Mouse (Mus musculus): ENCODE data around the gene Klrg1. TPM values are rescaled to one million over a fixed set of nuclear protein-coding genes. Genes with fewer than 3 reads are reported as not detected.

The Klrg1 gene
- polyA plus RNA-seq, 1 experiment from 2014 or later, result not detected

GRCm38 (mm10) chr6:122304790-122305555, 22.3 kb upstream of the Klrg1 start:
- 77% methylated on average over 12 of the region's 12 CpGs for WGBS
- Histone ChIP-seq H3K27me3 (ENCODE audit: control insufficient read depth, insufficient read depth, low read length) (no peaks in the 10 kb centered on the region), H3K9ac (ENCODE audit: low read length) (no peak overlapping the region), H3K4me3 (ENCODE audit: low read length) (no peak overlapping the region), H3K4me2 (ENCODE audit: low read depth, low read length) (no peak overlapping the region), H3K36me3 (ENCODE audit: control insufficient read depth, insufficient read depth) (no peaks in the 10 kb centered on the region), H3K27ac (ENCODE audit: low read length) (no peak overlapping the region), H3K4me1 (ENCODE audit: control insufficient read depth, insufficient read depth, low read length) (peaks cover 8% of the 10 kb centered on the region), H3K9me3 (replicated peaks; ENCODE audit: control insufficient read depth, low read length) (no peaks in the 10 kb centered on the region)
- ATAC-seq (replicated peaks; ENCODE audit: extremely low read depth, insufficient read depth, low FRiP score), result no peak

GRCm38 (mm10) chr6:122304355-122304754, 21.7 kb upstream of the Klrg1 start:
- H3K4me1 ChIP-seq (ENCODE audit: control insufficient read depth, insufficient read depth, low read length), result peaks cover 3% of the 10 kb centered on the region; the same call in 1 of the 2 replicates
- H3K9me3 ChIP-seq (replicated peaks; ENCODE audit: control insufficient read depth, low read length), result no peaks in the 10 kb centered on the region
- H3K4me3 ChIP-seq (ENCODE audit: low read length), result no peak overlapping the region
- H3K9ac ChIP-seq (ENCODE audit: low read length), result no peak overlapping the region
- no peaks in the 10 kb centered on the region for H3K27me3 ChIP-seq (ENCODE audit: control insufficient read depth, insufficient read depth, low read length)
- no peaks in the 10 kb centered on the region for H3K36me3 ChIP-seq (ENCODE audit: control insufficient read depth, insufficient read depth)
- no peak for ATAC-seq (replicated peaks; ENCODE audit: extremely low read depth, insufficient read depth, low FRiP score)
- H3K27ac ChIP-seq (ENCODE audit: low read length), result no peak overlapping the region
- 26% methylated on average over 6 of the region's 6 CpGs for WGBS
- no peak overlapping the region for H3K4me2 ChIP-seq (ENCODE audit: low read depth, low read length)

DNA sequence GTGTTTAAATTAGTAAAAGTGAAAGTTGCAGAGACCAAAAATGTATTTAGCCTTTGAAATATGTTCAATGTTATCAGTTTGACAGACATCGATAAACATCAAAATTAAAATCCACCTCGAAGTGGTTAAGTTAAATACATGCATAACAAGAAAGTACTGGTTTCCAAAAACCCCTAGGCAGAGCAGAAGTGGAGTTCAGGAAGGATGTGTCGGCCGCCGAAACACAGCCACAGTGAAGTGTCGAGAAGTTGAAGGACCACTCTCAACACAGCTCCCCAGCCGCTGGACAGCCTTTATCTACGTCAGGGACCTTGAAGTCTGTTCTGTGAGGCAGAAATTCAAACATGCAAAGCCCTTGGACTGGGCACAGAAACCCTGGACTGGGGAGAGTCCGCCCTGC, 20.8 kb upstream of the Klrg1 start:
- Histone ChIP-seq H3K4me3 (ENCODE audit: low read length) (0 out of 2 replicates have a peak overlapping the region, but pooled peaks have one; percentile 4), H3K36me3 (ENCODE audit: control insufficient read depth, insufficient read depth) (no peaks in the 10 kb centered on the region), H3K27ac (ENCODE audit: low read length) (no peak overlapping the region), H3K9me3 (replicated peaks; ENCODE audit: control insufficient read depth, low read length) (no peaks in the 10 kb centered on the region), H3K9ac (ENCODE audit: low read length) (peak overlapping the region; percentile 10; the same call in 1 of the 2 replicates), H3K27me3 (ENCODE audit: control insufficient read depth, insufficient read depth, low read length) (no peaks in the 10 kb centered on the region), H3K4me2 (ENCODE audit: low read depth, low read length) (peak overlapping the region; percentile 45), H3K4me1 (ENCODE audit: control insufficient read depth, insufficient read depth, low read length) (peaks cover 3% of the 10 kb centered on the region; the same call in 1 of the 2 replicates)
- WGBS, result 41% methylated on average over 9 of the region's 9 CpGs
- no peak for ATAC-seq (replicated peaks; ENCODE audit: extremely low read depth, insufficient read depth, low FRiP score)

GRCm38 (mm10) chr6:122302661-122303060, 20.0 kb upstream of the Klrg1 start:
- Histone ChIP-seq H3K27me3 (ENCODE audit: control insufficient read depth, insufficient read depth, low read length) (no peaks in the 10 kb centered on the region), H3K9ac (ENCODE audit: low read length) (no peak overlapping the region), H3K4me3 (ENCODE audit: low read length) (no peak overlapping the region), H3K4me1 (ENCODE audit: control insufficient read depth, insufficient read depth, low read length) (no peaks in the 10 kb centered on the region), H3K4me2 (ENCODE audit: low read depth, low read length) (no peak overlapping the region), H3K27ac (ENCODE audit: low read length) (no peak overlapping the region), H3K36me3 (ENCODE audit: control insufficient read depth, insufficient read depth) (no peaks in the 10 kb centered on the region), H3K9me3 (replicated peaks; ENCODE audit: control insufficient read depth, low read length) (no peaks in the 10 kb centered on the region)
- no peak for ATAC-seq (replicated peaks; ENCODE audit: extremely low read depth, insufficient read depth, low FRiP score)
- WGBS, result 79% methylated on average over 4 of the region's 4 CpGs

DNA sequence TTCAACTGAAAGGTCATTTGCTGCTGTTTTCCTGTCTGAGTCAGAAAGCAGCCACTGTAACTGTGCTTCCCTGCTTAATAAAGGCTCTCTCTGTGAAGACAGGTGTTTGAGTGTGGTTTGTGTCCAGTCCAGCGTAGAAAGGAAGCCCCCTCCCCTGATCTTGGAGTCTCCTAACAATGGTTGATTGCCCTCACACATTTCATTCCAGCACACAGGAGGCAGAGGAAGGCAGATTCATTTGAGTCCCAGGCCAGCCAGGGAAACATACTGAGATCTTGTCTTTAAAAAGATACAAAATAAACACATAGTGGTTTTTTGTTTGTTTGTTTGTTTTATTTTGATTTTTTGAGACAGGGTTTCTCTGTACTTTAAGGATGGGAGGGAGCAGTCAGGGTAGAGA, 19.4 kb upstream of the Klrg1 start:
- no peak for ATAC-seq (replicated peaks; ENCODE audit: extremely low read depth, insufficient read depth, low FRiP score)
- Histone ChIP-seq H3K4me3 (ENCODE audit: low read length) (no peak overlapping the region), H3K4me2 (ENCODE audit: low read depth, low read length) (no peak overlapping the region), H3K27ac (ENCODE audit: low read length) (no peak overlapping the region), H3K9ac (ENCODE audit: low read length) (no peak overlapping the region), H3K4me1 (ENCODE audit: control insufficient read depth, insufficient read depth, low read length) (peaks cover under 1% of the 10 kb centered on the region; the same call in 1 of the 2 replicates), H3K27me3 (ENCODE audit: control insufficient read depth, insufficient read depth, low read length) (no peaks in the 10 kb centered on the region), H3K9me3 (replicated peaks; ENCODE audit: control insufficient read depth, low read length) (no peaks in the 10 kb centered on the region), H3K36me3 (ENCODE audit: control insufficient read depth, insufficient read depth) (no peaks in the 10 kb centered on the region)
- WGBS, result 81% methylated on average over 1 of the region's 1 CpGs

DNA sequence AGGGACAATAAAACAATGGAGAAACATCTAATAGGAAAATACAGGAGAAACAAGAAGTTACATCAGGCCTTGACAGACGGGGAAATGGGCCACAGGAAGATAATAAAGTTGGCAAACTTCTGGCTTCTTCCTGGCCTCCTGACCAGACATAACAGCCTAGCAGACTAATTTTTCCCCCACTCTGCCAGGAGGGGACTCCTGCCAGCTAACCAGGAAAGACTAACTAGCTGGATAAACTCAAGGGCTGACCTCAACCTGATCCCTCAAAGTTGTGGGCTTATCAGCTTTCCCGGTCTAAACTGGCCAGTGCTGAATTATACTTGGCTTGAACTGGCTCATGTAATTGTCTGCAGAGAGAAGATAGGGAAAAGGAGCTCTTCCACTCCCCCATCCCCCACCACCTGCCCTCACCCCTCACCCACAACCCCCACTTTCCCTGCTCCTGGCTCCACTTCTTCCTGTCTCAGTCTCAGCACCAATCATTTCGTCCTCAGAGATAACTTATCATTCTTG, 17.0 kb upstream of the Klrg1 start:
- H3K27me3 ChIP-seq (ENCODE audit: control insufficient read depth, insufficient read depth, low read length), result no peaks in the 10 kb centered on the region

DNA sequence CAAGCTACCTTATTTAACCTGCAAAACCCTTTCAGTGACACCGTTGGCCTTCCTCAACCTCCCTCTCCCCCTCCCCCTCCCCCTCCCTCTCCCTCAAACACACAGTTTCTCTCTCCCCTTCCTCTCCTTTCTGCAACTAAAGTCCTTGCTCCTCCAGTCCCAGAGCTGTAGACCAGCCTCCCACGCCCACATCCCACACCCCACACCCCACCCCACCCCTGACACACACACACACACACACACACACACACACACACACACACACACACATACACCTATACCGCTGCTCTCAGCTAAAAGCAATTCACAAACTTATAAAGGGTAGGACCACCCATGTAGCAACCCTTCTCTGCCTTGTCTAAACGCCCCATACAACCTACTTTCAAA, 15.5 kb upstream of the Klrg1 start:
- WGBS, result 44% methylated on average over 4 of the region's 4 CpGs
- H3K4me1 ChIP-seq (ENCODE audit: control insufficient read depth, insufficient read depth, low read length), result peaks cover 4% of the 10 kb centered on the region; the same call in 1 of the 2 replicates
- no peak overlapping the region for H3K4me3 ChIP-seq (ENCODE audit: low read length)
- H3K4me2 ChIP-seq (ENCODE audit: low read depth, low read length), result no peak overlapping the region; the same call in 1 of the 2 replicates
- H3K36me3 ChIP-seq (ENCODE audit: control insufficient read depth, insufficient read depth), result no peaks in the 10 kb centered on the region
- H3K27me3 ChIP-seq (ENCODE audit: control insufficient read depth, insufficient read depth, low read length), result no peaks in the 10 kb centered on the region
- H3K9ac ChIP-seq (ENCODE audit: low read length), result no peak overlapping the region
- no peak overlapping the region for H3K27ac ChIP-seq (ENCODE audit: low read length)
- ATAC-seq (replicated peaks; ENCODE audit: extremely low read depth, insufficient read depth, low FRiP score), result no peak
- no peaks in the 10 kb centered on the region for H3K9me3 ChIP-seq (replicated peaks; ENCODE audit: control insufficient read depth, low read length)

More for the DNA sequence above, 17.0 kb upstream of the Klrg1 start:
- H3K36me3 ChIP-seq (ENCODE audit: control insufficient read depth, insufficient read depth), result no peaks in the 10 kb centered on the region
- H3K9ac ChIP-seq (ENCODE audit: low read length), result no peak overlapping the region
- no peak overlapping the region for H3K4me3 ChIP-seq (ENCODE audit: low read length)
- no peaks in the 10 kb centered on the region for H3K9me3 ChIP-seq (replicated peaks; ENCODE audit: control insufficient read depth, low read length)
- H3K4me1 ChIP-seq (ENCODE audit: control insufficient read depth, insufficient read depth, low read length), result peaks cover 4% of the 10 kb centered on the region; the same call in 1 of the 2 replicates
- no peak overlapping the region for H3K4me2 ChIP-seq (ENCODE audit: low read depth, low read length)
- ATAC-seq (replicated peaks; ENCODE audit: extremely low read depth, insufficient read depth, low FRiP score), result no peak
- 41% methylated on average over 3 of the region's 3 CpGs for WGBS
- H3K27ac ChIP-seq (ENCODE audit: low read length), result no peak overlapping the region

- Histone ChIP-seq H3K4me2 (ENCODE audit: low read depth, low read length) (peak overlapping the region; percentile 81), H3K27me3 (ENCODE audit: control insufficient read depth, insufficient read depth, low read length) (no peaks in the 10 kb centered on the region), H3K9me3 (replicated peaks; ENCODE audit: control insufficient read depth, low read length) (no peaks in the 10 kb centered on the region), H3K9ac (ENCODE audit: low read length) (peak overlapping the region; percentile 71), H3K27ac (ENCODE audit: low read length) (peak overlapping the region; percentile 36; the same call in 1 of the 2 replicates), H3K4me1 (ENCODE audit: control insufficient read depth, insufficient read depth, low read length) (peaks cover 4% of the 10 kb centered on the region; the same call in 1 of the 2 replicates), H3K4me3 (ENCODE audit: low read length) (peak overlapping the region; percentile 65), H3K36me3 (ENCODE audit: control insufficient read depth, insufficient read depth) (no peaks in the 10 kb centered on the region)
- no peak for ATAC-seq (replicated peaks; ENCODE audit: extremely low read depth, insufficient read depth, low FRiP score)
- WGBS, result 6% methylated on average over 25 of the region's 25 CpGs
Measured at GRCm38 (mm10) chr6:122297279-122298222, 14.9 kb upstream of the Klrg1 start.

All from heart, embryonic 16.5 days (tissue).